15 mouse cellular contexts compared by ENCODE assay signal in the genomic region with DNA sequence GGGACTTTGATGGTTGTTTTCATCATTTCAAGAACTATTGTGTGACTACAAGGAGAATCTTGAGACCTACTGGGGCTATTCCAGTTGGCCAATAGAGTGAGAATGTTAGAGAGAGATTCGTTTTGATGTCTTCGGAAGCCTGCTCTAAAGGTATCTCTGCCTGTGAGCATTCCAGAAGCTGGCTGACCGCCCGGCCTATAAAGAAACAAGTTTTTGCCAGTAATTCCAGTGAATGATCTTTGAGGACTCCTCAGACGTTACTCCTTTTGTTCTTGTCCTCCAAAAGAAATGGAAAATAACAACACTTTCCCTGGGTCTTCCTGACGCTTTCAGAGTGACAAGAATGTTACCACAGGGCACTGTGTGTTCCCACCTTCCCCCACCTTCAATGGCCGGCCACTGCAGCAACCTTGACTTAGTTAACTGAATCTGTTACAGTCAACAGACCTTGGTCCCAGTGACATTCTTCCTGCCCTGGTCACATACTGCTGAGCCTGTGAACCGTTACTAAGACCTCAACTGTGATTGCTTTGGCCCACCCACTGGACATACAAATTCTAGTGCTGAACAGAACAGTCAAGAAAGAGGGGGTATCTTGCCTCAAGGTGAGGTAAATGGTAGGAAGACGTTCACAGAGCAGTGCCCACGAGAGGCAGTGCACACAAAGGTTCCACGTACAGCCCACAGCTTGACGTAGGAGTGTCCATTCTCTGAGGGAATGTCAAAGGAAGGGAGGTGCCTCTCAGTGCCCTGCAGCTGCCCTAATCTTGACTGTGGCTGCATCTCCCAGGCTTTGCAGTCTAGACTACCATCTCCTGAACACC. TPM values are rescaled to one million over a fixed set of nuclear protein-coding genes. Genes with fewer than 3 reads are reported as not detected.
DNase-seq lines count a peak whose midpoint lies in the region; ATAC-seq and TF ChIP-seq lines count a peak whose summit lies in the region.
"Had no signal": no experiment of that assay in that cellular context is flagged by ENCODE, and none has a peak within 500 bp of the region (broad histone marks: within the 10 kb centered on the region; RNA-seq: fewer than 3 reads in every experiment).

No protein-coding gene starts in this region.

- DNase-seq in heart, adult 2 months = no peak
- DNase-seq in heart, postnatal 4 days = no peak
- DNase-seq in midbrain, embryonic 10.5 days (ENCODE audit: low spot score) = no peak
- DNase-seq in kidney, adult 8-10 months = peak; percentile 46 to 47
- peak; percentile 53 for DNase-seq in lung, postnatal 36 days
- DNase-seq in limb, embryonic 10.5 days (ENCODE audit: low spot score) = no peak
- no peak for DNase-seq in right cerebral cortex, postnatal 14 days
- DNase-seq: adrenal gland, postnatal 25 days; cerebellum, adult 18-20 months; forebrain, postnatal 0 days had no signal

- no peaks in the 10 kb centered on the region for H3K9me3 ChIP-seq in midbrain, embryonic 13.5 days
- H3K9me3 ChIP-seq in midbrain, embryonic 10.5 days (replicated peaks) = no peaks in the 10 kb centered on the region
- no peaks in the 10 kb centered on the region for H3K9me3 ChIP-seq in limb, embryonic 10.5 days (replicated peaks)
- H3K9me3 ChIP-seq: embryonic facial prominence, embryonic 10.5 days; liver, embryonic 12.5 days; midbrain, embryonic 12.5 days had no signal

- peaks cover 13% of the 10 kb centered on the region for H3K36me3 ChIP-seq in heart, adult 2 months (ENCODE audit: control insufficient read depth, insufficient read depth, low read length)
- H3K36me3 ChIP-seq in midbrain, embryonic 13.5 days = no peaks in the 10 kb centered on the region
- no peaks in the 10 kb centered on the region for H3K36me3 ChIP-seq in midbrain, embryonic 10.5 days
- no peaks in the 10 kb centered on the region for H3K36me3 ChIP-seq in limb, embryonic 10.5 days
- H3K36me3 ChIP-seq: embryonic facial prominence, embryonic 10.5 days; liver, embryonic 12.5 days; midbrain, embryonic 12.5 days had no signal

- H3K4me2 ChIP-seq in midbrain, embryonic 13.5 days (replicated peaks) = no peak overlapping the region
- H3K4me2 ChIP-seq: liver, embryonic 12.5 days; midbrain, embryonic 12.5 days had no signal

- ATAC-seq in midbrain, embryonic 13.5 days = no peak
- ATAC-seq: forebrain, postnatal 0 days; liver, embryonic 12.5 days had no signal

- H3K9ac ChIP-seq in heart, adult 2 months (ENCODE audit: low read depth, low read length) = no peak overlapping the region
- no peak overlapping the region for H3K9ac ChIP-seq in midbrain, embryonic 13.5 days (replicated peaks)
- H3K9ac ChIP-seq: forebrain, postnatal 0 days; liver, embryonic 12.5 days; midbrain, embryonic 12.5 days had no signal

- no peak overlapping the region for H3K4me3 ChIP-seq in heart, adult 2 months
- H3K4me3 ChIP-seq in midbrain, embryonic 13.5 days (replicated peaks) = no peak overlapping the region
- H3K4me3 ChIP-seq in midbrain, embryonic 10.5 days = no peak overlapping the region
- H3K4me3 ChIP-seq in limb, embryonic 10.5 days = no peak overlapping the region
- H3K4me3 ChIP-seq: embryonic facial prominence, embryonic 10.5 days; liver, embryonic 12.5 days; midbrain, embryonic 12.5 days had no signal

- no peaks in the 10 kb centered on the region for H3K79me2 ChIP-seq in heart, adult 2 months (replicated peaks; ENCODE audit: control insufficient read depth, insufficient read depth, low read length)

- 57% methylated on average over 12 of the region's 12 CpGs for WGBS in heart, adult 2 months
- 78% methylated on average over 12 of the region's 12 CpGs for WGBS in midbrain, embryonic 13.5 days
- WGBS in midbrain, embryonic 10.5 days = 80% methylated on average over 12 of the region's 12 CpGs
- 86% methylated on average over 12 of the region's 12 CpGs for WGBS in limb, embryonic 10.5 days

- peak overlapping the region; percentile 68 for H3K27ac ChIP-seq in heart, adult 2 months
- H3K27ac ChIP-seq in midbrain, embryonic 13.5 days = peak overlapping the region; percentile 25; the same call in 1 of the 2 replicates
- H3K27ac ChIP-seq in midbrain, embryonic 10.5 days (replicated peaks) = no peak overlapping the region
- H3K27ac ChIP-seq in limb, embryonic 10.5 days = no peak overlapping the region
- H3K27ac ChIP-seq: embryonic facial prominence, embryonic 10.5 days; liver, embryonic 12.5 days; midbrain, embryonic 12.5 days had no signal

- no peak for TF ChIP-seq CTCF in heart, adult 2 months (IDR thresholded peaks at IDR 0.05)

- H3K27me3 ChIP-seq in heart, adult 2 months (ENCODE audit: control insufficient read depth, insufficient read depth, low read length) = no peaks in the 10 kb centered on the region
- no peaks in the 10 kb centered on the region for H3K27me3 ChIP-seq in midbrain, embryonic 13.5 days
- no peaks in the 10 kb centered on the region for H3K27me3 ChIP-seq in midbrain, embryonic 10.5 days (ENCODE audit: low read depth, poor library complexity, severe bottlenecking)
- no peaks in the 10 kb centered on the region for H3K27me3 ChIP-seq in limb, embryonic 10.5 days (ENCODE audit: low read depth, poor library complexity, severe bottlenecking)
- H3K27me3 ChIP-seq: liver, embryonic 12.5 days; midbrain, embryonic 12.5 days had no signal

- TF ChIP-seq EP300 in heart, adult 2 months (IDR thresholded peaks at IDR 0.05; ENCODE audit: insufficient read depth, low read depth, low read length) = no peak

- 0 out of 2 replicates have a peak, but pooled peaks have one; percentile 42 for TF ChIP-seq POLR2A in heart, adult 2 months (IDR thresholded peaks at IDR 0.05; ENCODE audit: insufficient read depth, low read depth, low read length)

- peaks cover 19% of the 10 kb centered on the region for H3K4me1 ChIP-seq in heart, adult 2 months (ENCODE audit: control insufficient read depth, insufficient read depth, low read length)
- no peaks in the 10 kb centered on the region for H3K4me1 ChIP-seq in midbrain, embryonic 13.5 days (replicated peaks)
- H3K4me1 ChIP-seq in midbrain, embryonic 10.5 days = peaks cover 23% of the 10 kb centered on the region
- no peaks in the 10 kb centered on the region for H3K4me1 ChIP-seq in limb, embryonic 10.5 days

- intact Hi-C loops in heart, adult 2 months (cut with DNase I) = no loop called here

RNA-seq across cellular contexts. Expression of gene Ptprb, which starts 4.5 kb away (rescaled TPM):
- 10 to 100 TPM; 63.1 to 66.3 TPM for total RNA-seq in heart, adult 2 months (2021)
- 14.8 and 25.1 TPM in 2 replicates for polyA plus RNA-seq in heart, adult 2 months (2012; rRNA removed)
- 10 to 100 TPM; 56.8 to 65.5 TPM for total RNA-seq in heart, postnatal 4 days (2021)
- 2.7 and 2.8 TPM in 2 replicates for polyA plus RNA-seq in midbrain, embryonic 13.5 days (2015; fragmentation: Nextera tagmentation; extraction: Ambion mirVana)
- polyA plus RNA-seq in midbrain, embryonic 10.5 days (2016; fragmentation: Nextera tagmentation; extraction: Ambion mirVana) = 2.0 and 2.8 TPM in 2 replicates
- polyA plus RNA-seq in limb, embryonic 10.5 days (2016; fragmentation: Nextera tagmentation; extraction: Ambion mirVana) = 2.0 and 2.2 TPM in 2 replicates
- total RNA-seq: hematopoietic stem cell, adult 5-6 weeks had no signal

Comparison
In these comparisons a context has a peak if more than half of its experiments do, and no peak if none do; other contexts are left out.
1. H3K27ac ChIP-seq: peak in heart, adult 2 months (single experiment) and midbrain, embryonic 13.5 days (single experiment); none in midbrain, embryonic 10.5 days (single experiment) and limb, embryonic 10.5 days (single experiment).
2. DNase-seq: peak in kidney, adult 8-10 months (2 of 2) and lung, postnatal 36 days (single experiment); none in heart, adult 2 months (0 of 2), heart, postnatal 4 days (single experiment), midbrain, embryonic 10.5 days (single experiment), limb, embryonic 10.5 days (single experiment) and right cerebral cortex, postnatal 14 days (single experiment).